Mouse (Mus musculus) stomach, postnatal 0 days (tissue): ENCODE measurements around the gene Gpr132. TPM values are rescaled to one million over a fixed set of nuclear protein-coding genes. Genes with fewer than 3 reads are reported as not detected.

Experiments
- ATAC-seq: fragments of 200-750 bp; cut with Nextera tagmentation; 2 replicates; pipeline ENCODE4 v1.8.0; 2017; ENCODE audit not compliant: low FRiP score, low TSS enrichment
- DNase-seq: peaks from one replicate; pipeline ENCODE4 v3.0.0-alpha.2; 2016; ENCODE audit warnings: low spot score
- H3K27ac ChIP-seq: fragments of 300-500 bp; sonication (generic); replicated peaks from 2 replicates; pipeline ENCODE4 v1.5.1; 2014; ENCODE audit warnings: mild to moderate bottlenecking, control low read depth
- H3K27me3 ChIP-seq: fragments of 300-500 bp; sonication (generic); 2 replicates; pipeline ENCODE4 v1.6.1; 2014; ENCODE audit warnings: low read length; ENCODE audit not compliant: control insufficient read depth, insufficient read depth
- H3K36me3 ChIP-seq: fragments of 300-500 bp; sonication (generic); 2 replicates; pipeline ENCODE4 v1.6.1; 2014; ENCODE audit warnings: low read length, mixed read lengths; ENCODE audit not compliant: control insufficient read depth, insufficient read depth
- H3K4me1 ChIP-seq: fragments of 300-500 bp; sonication (generic); replicated peaks from 2 replicates; pipeline ENCODE4 v1.6.1; 2014; ENCODE audit warnings: antibody characterized with exemption; ENCODE audit not compliant: control insufficient read depth, insufficient read depth
- H3K4me2 ChIP-seq: fragments of 300-500 bp; sonication (generic); replicated peaks from 2 replicates; pipeline ENCODE4 v1.6.1; 2014; ENCODE audit warnings: low read depth, mild to moderate bottlenecking, control low read depth, moderate library complexity
- H3K4me3 ChIP-seq: fragments of 300-500 bp; sonication (generic); 2 replicates; pipeline ENCODE4 v1.5.1; 2014; ENCODE audit warnings: low read depth, low read length, control low read depth
- H3K9ac ChIP-seq: fragments of 300-500 bp; sonication (generic); 2 replicates; pipeline ENCODE4 v1.6.1; 2014; ENCODE audit warnings: mild to moderate bottlenecking, low read length, control low read depth, mixed read lengths
- H3K9me3 ChIP-seq: fragments of 300-500 bp; sonication (generic); 2 replicates; pipeline ENCODE4 v1.6.1; 2016; ENCODE audit warnings: low read length; ENCODE audit not compliant: control insufficient read depth
- CTCF ChIP-seq: IDR thresholded peaks from 2 replicates; pipeline ENCODE4 v1.5.1; 2016; ENCODE audit warnings: antibody characterized with exemption, low read depth, mild to moderate bottlenecking, moderate library complexity
- EP300 ChIP-seq: optimal IDR thresholded peaks from 2 replicates; pipeline ENCODE3; 2016; ENCODE audit warnings: antibody characterized with exemption
- WGBS: fragments of 180-500 bp; shearing (Covaris S2); extraction: QIAGEN DNeasy Blood & Tissue Kit; methylation state at CpG from one replicate; pipeline ENCODE4 v1.1.7; 2014; 5-methylcytosine and 5-hydroxymethylcytosine counted together
- polyA plus RNA-seq: library from polyadenylated mRNA; unstranded; fragments of >200 nt; fragmentation: Nextera tagmentation; extraction: Ambion mirVana; gene quantifications from 2 replicates; pipeline ENCODE4 v1.2.1, GENCODE M21; 2015

Gene Gpr132
- polyA plus RNA-seq, 1 experiment from 2014 or later: 0.11 TPM

DNA sequence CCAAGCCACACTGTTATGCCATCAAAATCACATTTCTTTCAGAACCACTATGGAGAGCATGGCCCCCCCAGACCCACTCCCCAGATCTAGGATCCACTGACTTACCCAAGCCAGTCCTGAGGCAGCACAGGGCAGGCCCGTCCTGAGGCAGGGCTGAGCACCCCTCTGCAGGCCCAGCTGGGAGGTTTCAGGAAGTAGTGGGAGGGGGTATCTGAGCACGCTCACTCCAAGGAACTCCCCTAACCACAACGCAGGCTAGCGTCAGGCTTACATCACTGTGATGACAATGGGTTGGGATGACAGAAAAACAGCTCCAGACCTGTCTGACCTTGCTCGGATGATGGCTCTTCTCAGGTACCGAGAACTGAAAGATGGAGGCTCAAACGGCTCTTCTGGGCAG lies 7.3 kb downstream of the Gpr132 start:
- no peak overlapping the region for H3K9ac ChIP-seq
- H3K4me3 ChIP-seq: no peak overlapping the region
- no peaks in the 10 kb centered on the region for H3K27me3 ChIP-seq
- DNase-seq: no peak
- 56% methylated on average over 7 of the region's 7 CpGs for WGBS
- no peaks in the 10 kb centered on the region for H3K36me3 ChIP-seq
- H3K4me2 ChIP-seq: no peak overlapping the region
- H3K4me1 ChIP-seq: no peaks in the 10 kb centered on the region
- no peaks in the 10 kb centered on the region for H3K9me3 ChIP-seq
- H3K27ac ChIP-seq: no peak overlapping the region
- no peak for TF ChIP-seq CTCF
- no peak for TF ChIP-seq EP300
- no peak for ATAC-seq

DNA sequence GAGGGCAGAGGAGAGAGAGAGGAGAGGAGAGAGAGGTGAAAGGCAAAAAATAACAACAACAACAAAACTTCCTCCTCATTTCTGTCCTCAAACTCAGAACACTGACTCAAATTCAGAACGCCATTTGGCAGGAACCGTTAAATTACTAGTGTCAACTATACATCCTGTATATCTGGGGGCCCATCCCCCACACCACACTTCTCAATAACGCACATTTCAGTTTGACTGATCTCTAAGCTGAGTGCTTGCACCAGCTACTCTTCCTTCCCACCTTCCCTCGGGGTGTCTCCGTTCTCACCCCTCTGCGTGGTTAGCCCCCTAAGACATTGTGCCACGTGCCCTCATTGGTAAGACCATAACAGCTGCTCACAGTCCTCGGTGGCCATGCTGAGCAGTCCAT lies 8.1 kb downstream of the Gpr132 start:
- ATAC-seq: no peak
- 51% methylated on average over 8 of the region's 8 CpGs for WGBS
- DNase-seq: no peak
- H3K27ac ChIP-seq: no peak overlapping the region
- H3K9me3 ChIP-seq: no peaks in the 10 kb centered on the region
- H3K4me2 ChIP-seq: no peak overlapping the region
- H3K27me3 ChIP-seq: no peaks in the 10 kb centered on the region
- TF ChIP-seq CTCF: no peak
- TF ChIP-seq EP300: no peak
- H3K9ac ChIP-seq: no peak overlapping the region
- H3K36me3 ChIP-seq: no peaks in the 10 kb centered on the region
- no peak overlapping the region for H3K4me3 ChIP-seq
- H3K4me1 ChIP-seq: no peaks in the 10 kb centered on the region

- no peaks in the 10 kb centered on the region for H3K27me3 ChIP-seq
- H3K4me3 ChIP-seq: no peak overlapping the region
- ATAC-seq (no peak), DNase-seq (no peak)
- H3K27ac ChIP-seq: no peak overlapping the region
- no peaks in the 10 kb centered on the region for H3K9me3 ChIP-seq
- no peak overlapping the region for H3K4me2 ChIP-seq
- 91% methylated on average over 9 of the region's 9 CpGs for WGBS
- no peaks in the 10 kb centered on the region for H3K4me1 ChIP-seq
- no peak for TF ChIP-seq EP300
- TF ChIP-seq CTCF: no peak
- no peaks in the 10 kb centered on the region for H3K36me3 ChIP-seq
- H3K9ac ChIP-seq: no peak overlapping the region
Observed at GRCm38 (mm10) chr12:112858581-112859336, 9.3 kb downstream of the Gpr132 start.

DNA sequence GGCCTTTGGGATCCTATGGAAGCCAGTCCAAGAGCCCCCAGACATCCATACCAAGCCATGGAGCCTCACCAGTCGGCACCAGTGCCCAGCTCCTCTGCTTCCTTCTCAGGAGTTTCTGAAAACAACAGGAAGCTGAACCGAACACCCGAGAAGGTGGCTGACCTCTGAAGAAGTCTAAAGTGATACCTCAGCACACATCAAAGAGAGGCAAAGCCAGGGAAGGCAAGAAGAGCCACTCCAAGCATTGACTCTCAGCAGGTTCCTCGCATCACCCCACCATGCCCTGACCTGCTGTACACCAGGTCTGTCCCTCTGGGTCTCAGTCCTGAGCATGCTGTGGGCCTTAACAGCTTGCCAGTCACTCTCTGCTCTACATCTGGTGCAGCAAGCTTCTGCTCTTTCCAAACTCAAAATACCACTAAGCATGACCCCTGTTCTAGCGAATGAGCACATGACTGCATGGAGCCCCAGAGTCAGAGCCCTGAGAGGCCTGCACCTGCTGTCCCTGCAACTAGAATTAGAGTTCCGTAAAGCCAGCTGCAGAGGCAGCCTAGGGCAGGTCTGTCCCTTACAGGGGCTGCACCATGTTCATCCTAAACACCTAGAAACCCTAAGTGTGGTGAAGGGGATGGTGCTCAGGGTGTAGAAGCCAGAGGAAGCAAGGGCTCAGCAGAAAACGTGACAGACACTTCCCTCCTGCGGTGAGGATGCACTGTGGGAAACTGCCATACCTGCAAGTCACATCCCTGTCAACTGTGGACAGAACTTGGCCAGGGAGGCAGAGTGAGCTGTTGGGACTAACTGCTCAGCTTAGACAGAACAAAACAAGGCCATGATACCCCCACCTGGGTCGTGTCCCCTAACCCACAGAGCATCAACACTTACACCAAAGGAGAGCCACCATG lies 10.8 kb downstream of the Gpr132 start:
- no peaks in the 10 kb centered on the region for H3K36me3 ChIP-seq
- DNase-seq (no peak), ATAC-seq (no peak)
- no peak for TF ChIP-seq CTCF
- no peak for TF ChIP-seq EP300
- H3K9ac ChIP-seq: no peak overlapping the region
- 58% methylated on average over 9 of the region's 9 CpGs for WGBS
- no peaks in the 10 kb centered on the region for H3K4me1 ChIP-seq
- H3K4me2 ChIP-seq: no peak overlapping the region
- H3K4me3 ChIP-seq: no peak overlapping the region
- no peak overlapping the region for H3K27ac ChIP-seq
- H3K9me3 ChIP-seq: no peaks in the 10 kb centered on the region
- no peaks in the 10 kb centered on the region for H3K27me3 ChIP-seq

DNA sequence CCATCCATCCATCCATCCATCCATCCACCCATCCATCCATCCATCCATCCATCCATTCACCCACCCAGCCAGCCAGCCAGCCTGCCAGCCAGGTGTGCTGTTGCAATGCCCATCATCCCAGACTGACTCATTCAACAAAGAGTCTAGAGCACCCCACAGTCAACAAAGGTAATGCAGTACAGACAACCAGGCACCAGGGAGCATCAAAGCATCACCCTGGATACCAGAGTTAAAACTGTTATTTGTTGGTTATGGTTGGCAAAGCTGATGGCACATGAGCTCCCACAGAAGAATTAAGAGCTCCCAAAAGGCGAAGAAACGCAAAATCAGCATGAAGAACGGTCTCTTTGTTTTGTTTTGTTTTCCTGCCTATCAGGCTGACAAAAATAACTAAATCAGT lies 11.7 kb downstream of the Gpr132 start:
- no peak for DNase-seq
- no peak overlapping the region for H3K4me2 ChIP-seq
- H3K36me3 ChIP-seq: no peaks in the 10 kb centered on the region
- no peaks in the 10 kb centered on the region for H3K4me1 ChIP-seq
- H3K9ac ChIP-seq: no peak overlapping the region
- H3K4me3 ChIP-seq: no peak overlapping the region
- H3K9me3 ChIP-seq: no peaks in the 10 kb centered on the region
- H3K27ac ChIP-seq: no peak overlapping the region
- TF ChIP-seq CTCF (peak; percentile 51), EP300 (no peak)
- no peaks in the 10 kb centered on the region for H3K27me3 ChIP-seq
- ATAC-seq: no peak
- WGBS: 85% methylated on average over 3 of the region's 3 CpGs
